Mouse (Mus musculus) intestine, postnatal 0 days (tissue): ENCODE measurements around the gene Sh3bgrl. TPM values are rescaled to one million over a fixed set of nuclear protein-coding genes. Genes with fewer than 3 reads are reported as not detected.

Experiments
- ATAC-seq: fragments of 200-750 bp; cut with Nextera tagmentation; 2 replicates; pipeline ENCODE4 v1.8.0; 2017; ENCODE audit warnings: mild to moderate bottlenecking, moderate TSS enrichment, moderate library complexity
- H3K27ac ChIP-seq: fragments of 300-500 bp; sonication (generic); 2 replicates; pipeline ENCODE4 v1.5.1; 2014; ENCODE audit warnings: mild to moderate bottlenecking, low read depth, low read length, moderate library complexity
- H3K27me3 ChIP-seq: fragments of 300-500 bp; sonication (generic); replicated peaks from 2 replicates; pipeline ENCODE4 v1.6.1; 2014; ENCODE audit warnings: low read length, mixed read lengths; ENCODE audit not compliant: control insufficient read depth, insufficient read depth
- H3K36me3 ChIP-seq: fragments of 300-500 bp; sonication (generic); 2 replicates; pipeline ENCODE4 v1.6.1; 2014; ENCODE audit warnings: mild to moderate bottlenecking, moderate library complexity; ENCODE audit not compliant: control insufficient read depth, insufficient read depth
- H3K4me1 ChIP-seq: fragments of 300-500 bp; sonication (generic); replicated peaks from 2 replicates; pipeline ENCODE4 v1.6.1; 2014; ENCODE audit warnings: antibody characterized with exemption, low read length, mixed read lengths; ENCODE audit not compliant: control insufficient read depth, insufficient read depth
- H3K4me2 ChIP-seq: fragments of 300-500 bp; sonication (generic); replicated peaks from 2 replicates; pipeline ENCODE4 v1.6.1; 2014; ENCODE audit warnings: low read depth, mild to moderate bottlenecking, moderate library complexity
- H3K4me3 ChIP-seq: fragments of 300-500 bp; sonication (generic); 2 replicates; pipeline ENCODE4 v1.5.1; 2014; ENCODE audit warnings: low read depth, low read length
- H3K9ac ChIP-seq: fragments of 300-500 bp; sonication (generic); 2 replicates; pipeline ENCODE4 v1.6.1; 2014; ENCODE audit warnings: mild to moderate bottlenecking, low read depth, low read length
- H3K9me3 ChIP-seq: fragments of 300-500 bp; sonication (generic); 2 replicates; pipeline ENCODE4 v1.6.1; 2016; ENCODE audit warnings: mixed run types; ENCODE audit not compliant: control insufficient read depth
- CTCF ChIP-seq: sonication (generic); IDR thresholded peaks from 2 replicates; pipeline ENCODE4 v1.5.1; 2016; ENCODE audit warnings: low read depth, mild to moderate bottlenecking, control low read depth, antibody characterized with exemption, moderate library complexity
- WGBS: fragments of 180-500 bp; shearing (Covaris S2); extraction: QIAGEN DNeasy Blood & Tissue Kit; methylation state at CpG from one replicate; pipeline ENCODE4 v1.1.7; 2014; 5-methylcytosine and 5-hydroxymethylcytosine counted together
- polyA plus RNA-seq: library from polyadenylated mRNA; unstranded; fragments of >200 nt; fragmentation: Nextera tagmentation; extraction: Ambion mirVana; gene quantifications from 2 replicates; pipeline ENCODE4 v1.2.1, GENCODE M21; 2015

Gene Sh3bgrl
- polyA plus RNA-seq, 1 experiment from 2014 or later: 50.8 TPM

DNA sequence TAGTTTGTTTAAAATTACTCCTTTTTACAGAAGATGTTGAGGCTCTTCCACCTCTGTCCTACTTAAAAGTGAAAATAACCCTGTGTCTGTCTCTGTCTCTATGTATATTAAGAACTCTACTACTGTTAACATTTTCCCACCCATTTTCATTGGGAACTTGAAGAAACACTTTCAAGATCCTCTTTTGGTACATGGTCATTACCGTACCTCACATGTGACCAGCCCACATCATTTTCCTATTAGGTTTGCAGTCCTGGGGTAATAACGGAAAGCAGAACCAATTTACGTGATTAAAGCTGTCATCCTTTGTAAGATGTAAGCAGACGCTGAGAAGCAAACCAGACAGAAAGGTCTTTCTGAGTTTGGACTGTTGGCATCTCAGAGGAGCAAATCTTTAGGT lies 101.3 kb downstream of the Sh3bgrl start, which contains the start of gene Gm6377:
Gene Gm6377 (plus strand): TSS at position 289 of the 400 bp plus-strand sequence.
- Histone ChIP-seq H3K4me1 (no peaks in the 10 kb centered on the region), H3K27ac (no peak within 1 kb of the TSS), H3K36me3 (no peaks in the 10 kb centered on the region), H3K9me3 (no peaks in the 10 kb centered on the region), H3K9ac (no peak within 1 kb of the TSS), H3K27me3 (no peaks in the 10 kb centered on the region), H3K4me3 (no peak within 1 kb of the TSS), H3K4me2 (no peak within 1 kb of the TSS)
- ATAC-seq: no peak
- TF ChIP-seq CTCF: no peak
- 66% methylated on average over 4 of the region's 4 CpGs for WGBS

- H3K4me2 ChIP-seq: no peak overlapping the region
- H3K9me3 ChIP-seq: no peaks in the 10 kb centered on the region
- no peak overlapping the region for H3K4me3 ChIP-seq
- H3K27me3 ChIP-seq: no peaks in the 10 kb centered on the region
- ATAC-seq: no peak
- H3K27ac ChIP-seq: no peak overlapping the region
- no peak for TF ChIP-seq CTCF
- H3K36me3 ChIP-seq: no peaks in the 10 kb centered on the region
- H3K9ac ChIP-seq: no peak overlapping the region
- H3K4me1 ChIP-seq: no peaks in the 10 kb centered on the region
Measured at GRCm38 (mm10) chrX:109207843-109208242, 112.7 kb downstream of the Sh3bgrl start.

- Histone ChIP-seq H3K4me1 (no peaks in the 10 kb centered on the region), H3K9me3 (no peaks in the 10 kb centered on the region), H3K27me3 (no peaks in the 10 kb centered on the region), H3K36me3 (no peaks in the 10 kb centered on the region), H3K27ac (no peak overlapping the region), H3K4me3 (no peak overlapping the region), H3K9ac (no peak overlapping the region), H3K4me2 (no peak overlapping the region)
- WGBS: 68% methylated on average over 1 of the region's 1 CpGs
- no peak for ATAC-seq
- TF ChIP-seq CTCF: no peak
Measured at GRCm38 (mm10) chrX:109228720-109229119, 133.6 kb downstream of the Sh3bgrl start.

- no peak overlapping the region for H3K4me3 ChIP-seq
- H3K9ac ChIP-seq: no peak overlapping the region
- H3K9me3 ChIP-seq: no peaks in the 10 kb centered on the region
- no peak for TF ChIP-seq CTCF
- no peak overlapping the region for H3K4me2 ChIP-seq
- WGBS: 85% methylated on average over 3 of the region's 3 CpGs
- H3K36me3 ChIP-seq: no peaks in the 10 kb centered on the region
- H3K4me1 ChIP-seq: no peaks in the 10 kb centered on the region
- peak; percentile 63; the same call in 1 of the 2 replicates for ATAC-seq
- H3K27ac ChIP-seq: no peak overlapping the region
- no peaks in the 10 kb centered on the region for H3K27me3 ChIP-seq
Measured at GRCm38 (mm10) chrX:109235383-109236036, 140.3 kb downstream of the Sh3bgrl start.

GRCm38 (mm10) chrX:109238163-109238562 lies 143.0 kb downstream of the Sh3bgrl start:
- no peak overlapping the region for H3K27ac ChIP-seq
- H3K4me2 ChIP-seq: no peak overlapping the region
- no peak overlapping the region for H3K4me3 ChIP-seq
- H3K9ac ChIP-seq: no peak overlapping the region
- no peaks in the 10 kb centered on the region for H3K27me3 ChIP-seq
- no peaks in the 10 kb centered on the region for H3K4me1 ChIP-seq
- H3K9me3 ChIP-seq: no peaks in the 10 kb centered on the region
- peak; percentile 66 for TF ChIP-seq CTCF
- H3K36me3 ChIP-seq: no peaks in the 10 kb centered on the region
- ATAC-seq: no peak

Other genes with a start within 250 kb of the Sh3bgrl start
- gene Hmgn5, start 82.0 kb upstream of the Sh3bgrl start, polyA plus RNA-seq: 24.1 and 25.8 TPM in 2 replicates
- 0.38 and 0.43 TPM in 2 replicates for gene Gm6377, start 101.4 kb downstream of the Sh3bgrl start, polyA plus RNA-seq